Mouse (Mus musculus): ENCODE measurements at regions not wholly inside any gene's neighbourhood (a gene's known extent, or its start where the extent isn't known, plus 50 kb on each side); places are given as distances from the start of the nearest gene placed in this dataset.

- peak; percentile 13 to 37 for DNase-seq
Measured at GRCm38 (mm10) chr12:9091951-9092350, 62.2 kb downstream of the Ttc32 start.

DNA sequence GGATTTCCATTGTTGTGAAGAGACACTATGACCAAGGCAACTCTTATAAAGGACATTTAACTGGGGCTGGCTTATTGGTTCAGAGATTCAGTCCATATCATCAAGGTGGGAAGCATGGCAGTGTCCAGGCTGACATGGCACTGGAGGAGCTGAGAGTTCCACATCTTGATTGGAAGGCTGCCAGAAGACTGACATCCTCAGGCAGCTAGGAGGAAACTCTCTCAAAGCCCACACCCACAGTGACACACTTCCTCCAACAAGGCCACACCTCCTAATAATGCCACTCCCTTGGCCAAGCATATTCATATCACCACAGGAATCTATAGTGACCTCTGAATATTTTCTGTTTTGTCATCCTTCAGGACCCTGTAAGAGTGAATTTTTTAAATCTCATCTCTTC is 65.3 kb downstream of the Ttc32 start:
- no peak for DNase-seq

DNA sequence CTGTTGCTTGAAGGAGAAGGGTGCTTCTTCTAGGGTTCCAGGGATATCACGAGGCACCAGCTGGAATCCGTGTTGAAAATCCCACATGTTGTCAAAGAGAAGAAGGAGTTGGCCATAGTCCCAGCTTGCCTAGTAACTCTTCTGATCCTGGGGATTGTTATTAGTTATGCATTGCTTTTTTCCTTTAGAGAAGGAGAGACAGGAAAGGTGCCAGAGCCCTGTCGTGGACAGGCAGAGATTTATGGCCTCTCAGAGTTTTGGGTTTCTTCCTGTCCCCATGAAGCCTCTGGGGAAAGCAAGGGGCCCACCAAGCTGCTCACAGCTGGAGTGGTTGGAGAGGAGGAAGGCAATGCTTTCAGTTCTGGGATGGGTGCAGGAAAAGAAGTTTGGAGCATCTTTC is 76.6 kb downstream of the Ttc32 start:
- peak; percentile 64 to 67 for DNase-seq

DNA sequence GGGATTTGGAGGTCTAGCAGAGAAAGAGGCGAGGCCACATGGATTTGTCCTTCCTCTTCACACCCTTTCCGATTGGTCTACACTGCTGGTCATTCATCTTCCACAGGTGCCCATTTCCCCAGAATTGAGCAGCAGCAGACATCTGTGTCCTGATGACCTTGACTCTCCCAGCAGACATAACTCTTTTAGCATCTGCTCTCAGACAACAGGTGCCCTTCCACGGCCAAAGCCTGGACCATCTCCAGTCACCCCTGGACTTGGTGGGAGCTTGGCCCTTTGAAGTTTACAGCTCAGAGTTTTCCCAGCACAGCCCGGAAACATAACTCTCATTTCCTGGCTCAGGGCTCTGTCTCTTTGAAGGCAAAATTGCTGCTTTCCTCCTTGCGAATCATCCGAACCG is 80.0 kb downstream of the Ttc32 start:
- peak; percentile 24 to 32 for DNase-seq

DNA sequence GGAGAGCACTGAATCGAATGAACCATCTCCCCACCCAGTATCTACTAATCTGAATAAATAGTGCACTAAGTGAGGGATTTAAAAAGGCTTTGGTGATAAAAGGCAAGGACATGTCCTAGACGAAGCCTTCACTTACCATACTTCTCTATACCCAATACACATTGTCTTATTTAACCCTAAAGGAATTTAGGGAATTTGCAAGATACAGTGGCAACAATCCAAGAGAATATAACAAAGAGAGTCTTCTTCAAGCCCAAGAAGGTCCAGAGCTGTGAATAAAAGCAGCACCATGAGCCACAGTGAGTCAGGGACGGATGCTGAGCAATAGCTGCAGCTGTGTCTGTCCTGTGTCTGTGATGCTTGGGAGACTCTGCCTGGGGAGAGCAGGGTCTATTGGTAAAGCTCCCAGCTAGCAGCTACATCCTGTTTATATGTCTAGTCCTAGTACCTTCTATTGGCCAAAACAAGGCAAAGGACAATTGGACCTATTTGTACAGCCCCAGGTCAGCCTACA is 82.4 kb downstream of the Ttc32 start:
- DNase-seq, result no peak

- DNase-seq, result no peak
Measured at GRCm38 (mm10) chr12:9113652-9114051, 83.9 kb downstream of the Ttc32 start.

DNA sequence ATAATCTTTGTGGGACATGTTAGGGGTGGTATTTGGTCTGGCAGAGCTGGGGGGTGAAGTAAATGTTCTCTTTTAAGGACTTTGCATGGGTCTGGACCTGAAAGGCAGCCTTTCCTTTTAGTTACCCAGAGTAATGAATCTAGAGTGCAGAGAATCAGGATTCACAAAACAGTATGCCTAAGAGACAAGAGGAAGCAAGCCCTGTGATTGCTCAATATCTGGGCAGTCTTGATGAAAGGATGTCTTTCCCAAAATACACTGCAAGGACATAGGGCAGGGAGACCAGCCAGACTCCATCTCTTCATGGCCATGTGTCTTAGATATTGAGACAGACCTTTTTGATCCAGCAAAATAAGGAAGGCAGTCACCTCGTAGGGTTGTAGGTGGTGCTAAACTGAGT is 84.3 kb downstream of the Ttc32 start:
- no peak for DNase-seq

- no peak for DNase-seq
Measured at GRCm38 (mm10) chr12:9118576-9118975, 88.8 kb downstream of the Ttc32 start.

GRCm38 (mm10) chr12:9127931-9128550 is 98.2 kb downstream of the Ttc32 start:
- no peak for DNase-seq

- DNase-seq, result no peak
Measured at GRCm38 (mm10) chr12:9128581-9129275, 98.9 kb downstream of the Ttc32 start.

DNA sequence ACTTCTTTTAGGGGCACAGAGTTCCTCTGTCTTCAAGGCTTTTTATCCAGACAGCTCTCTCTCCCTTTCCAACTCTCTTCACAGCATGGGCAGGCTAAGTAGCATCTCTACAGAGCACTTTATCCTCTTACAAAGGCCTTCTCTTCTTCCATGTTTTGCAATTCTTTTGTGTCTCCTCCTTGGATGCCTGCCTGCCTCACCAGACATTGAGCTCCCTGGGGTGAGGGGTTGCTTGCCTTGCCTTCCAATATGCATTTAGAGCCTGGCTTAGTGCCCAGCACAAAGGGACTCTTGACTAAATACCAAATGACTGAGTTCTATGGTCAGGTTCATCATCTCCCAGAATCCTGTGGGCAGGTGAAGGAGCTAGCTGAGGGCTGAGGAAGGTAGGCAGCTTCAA is 102.8 kb downstream of the Ttc32 start:
- no peak for DNase-seq

DNA sequence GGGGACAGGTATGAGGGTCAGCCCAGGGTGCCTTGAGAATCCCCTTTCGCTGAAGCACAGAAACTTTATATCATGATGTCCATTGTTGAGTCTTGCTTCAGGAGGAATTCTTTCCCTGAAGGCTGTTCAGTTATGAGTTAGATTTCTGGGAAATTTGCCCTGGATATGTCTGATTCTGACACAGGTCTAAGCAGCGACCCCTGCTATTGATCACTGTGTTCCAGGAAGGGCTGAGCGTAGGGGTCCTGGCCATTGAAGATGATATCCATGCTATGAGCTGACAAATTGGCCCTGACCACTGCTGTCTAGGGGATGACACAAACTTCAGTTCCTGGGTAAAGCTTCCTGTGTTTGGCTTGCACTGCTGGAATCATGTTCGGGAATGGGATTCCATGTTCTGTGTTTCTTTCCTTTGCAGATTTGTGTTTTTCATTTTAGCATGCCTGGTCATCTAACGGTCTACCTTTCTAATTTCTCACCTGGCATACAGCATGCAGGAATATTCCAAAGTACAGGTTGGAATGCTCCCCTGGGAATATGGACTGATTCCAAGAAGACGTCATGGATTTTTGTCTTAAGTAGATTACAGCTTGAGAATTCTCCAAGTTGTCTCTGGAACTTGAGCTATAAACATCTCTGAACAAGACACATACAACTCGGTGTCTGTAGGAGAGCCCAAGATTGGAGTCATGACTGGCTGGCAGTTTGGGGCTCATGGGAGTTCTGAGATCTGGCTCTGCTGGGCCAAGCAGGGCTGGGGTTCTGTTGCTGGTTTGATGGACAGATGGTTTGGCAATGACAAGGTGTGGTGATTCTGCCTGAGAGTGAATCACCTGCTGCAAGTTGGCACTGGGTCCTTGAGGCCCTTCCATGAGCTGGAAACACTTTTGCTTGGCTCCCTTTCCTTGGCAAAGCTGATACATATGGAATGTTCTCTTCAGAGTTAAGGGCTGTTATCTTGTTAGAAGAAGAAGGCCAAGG is 104.4 kb downstream of the Ttc32 start:
- DNase-seq, result no peak

- DNase-seq, result no peak
Measured at GRCm38 (mm10) chr12:9151001-9151400, 121.2 kb downstream of the Ttc32 start.

DNA sequence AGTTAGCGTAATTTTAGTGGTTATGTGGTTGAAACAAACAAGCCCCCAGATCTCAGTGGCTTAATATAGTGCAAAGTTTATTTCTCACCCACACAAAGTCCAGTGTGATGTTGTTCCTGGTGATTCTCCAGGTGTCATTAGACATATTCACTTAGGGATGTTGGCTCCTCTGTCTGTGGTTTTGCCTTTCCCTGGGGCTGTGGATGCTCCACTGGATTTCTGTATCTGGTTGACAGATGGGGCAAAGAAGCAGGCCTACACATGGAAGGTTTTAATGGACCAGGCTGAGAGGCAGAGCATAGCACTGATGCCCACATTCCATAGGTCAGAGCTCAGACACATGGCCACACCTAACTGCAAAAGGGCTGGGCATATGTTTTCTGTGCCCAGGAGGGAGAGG is 121.6 kb downstream of the Ttc32 start:
- no peak for DNase-seq

- DNase-seq, result no peak
Measured at GRCm38 (mm10) chr12:9154491-9154890, 124.7 kb downstream of the Ttc32 start.

DNA sequence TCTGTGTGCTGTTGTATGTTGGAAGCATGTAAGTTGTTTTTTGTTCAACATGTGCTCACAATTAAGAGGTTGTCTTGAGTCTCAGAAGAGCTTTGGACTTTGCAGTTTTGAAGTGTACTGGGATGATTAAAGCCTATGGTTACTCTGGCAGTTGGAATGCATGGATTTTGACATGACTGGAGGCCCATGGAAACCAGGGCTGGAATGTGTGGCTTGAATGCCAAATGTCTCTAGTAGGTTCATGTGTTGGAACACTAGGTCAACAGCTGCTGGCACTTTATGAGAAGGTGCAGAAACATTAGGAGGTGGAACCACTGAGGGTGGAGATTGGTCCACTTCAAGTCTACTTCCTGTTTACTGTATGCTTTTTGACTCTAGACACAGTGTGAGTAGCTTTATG is 127.0 kb downstream of the Ttc32 start:
- no peak for DNase-seq

- no peak for DNase-seq
Measured at GRCm38 (mm10) chr12:9158751-9159150, 129.0 kb downstream of the Ttc32 start.

DNA sequence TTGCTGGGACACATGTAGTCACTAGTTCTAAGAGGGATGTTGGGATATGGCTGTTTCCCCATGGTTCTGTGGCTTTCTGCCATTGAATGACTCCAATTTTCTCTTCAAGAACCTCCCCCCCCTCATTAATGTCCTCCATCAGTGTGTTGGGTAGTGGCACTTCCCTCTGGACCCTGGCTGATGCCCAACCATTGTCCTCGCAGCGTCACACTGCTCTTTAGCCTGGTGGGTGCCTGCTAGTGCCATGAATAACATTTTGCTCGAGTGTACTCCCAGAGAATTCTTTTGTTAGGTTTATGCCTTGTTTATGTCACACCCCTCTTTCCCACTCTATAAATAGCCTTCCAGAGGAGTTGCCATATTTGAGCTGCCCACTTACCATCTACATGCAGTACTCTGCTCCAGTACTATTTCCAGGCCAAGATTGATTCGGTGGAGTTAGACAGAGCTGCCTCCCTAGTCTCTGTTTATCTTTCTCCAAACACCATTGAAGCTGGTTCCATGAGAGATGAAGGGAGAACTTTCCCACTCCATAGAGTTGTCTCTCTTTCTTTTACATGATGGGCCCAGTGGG is 135.7 kb downstream of the Ttc32 start:
- no peak for DNase-seq

DNA sequence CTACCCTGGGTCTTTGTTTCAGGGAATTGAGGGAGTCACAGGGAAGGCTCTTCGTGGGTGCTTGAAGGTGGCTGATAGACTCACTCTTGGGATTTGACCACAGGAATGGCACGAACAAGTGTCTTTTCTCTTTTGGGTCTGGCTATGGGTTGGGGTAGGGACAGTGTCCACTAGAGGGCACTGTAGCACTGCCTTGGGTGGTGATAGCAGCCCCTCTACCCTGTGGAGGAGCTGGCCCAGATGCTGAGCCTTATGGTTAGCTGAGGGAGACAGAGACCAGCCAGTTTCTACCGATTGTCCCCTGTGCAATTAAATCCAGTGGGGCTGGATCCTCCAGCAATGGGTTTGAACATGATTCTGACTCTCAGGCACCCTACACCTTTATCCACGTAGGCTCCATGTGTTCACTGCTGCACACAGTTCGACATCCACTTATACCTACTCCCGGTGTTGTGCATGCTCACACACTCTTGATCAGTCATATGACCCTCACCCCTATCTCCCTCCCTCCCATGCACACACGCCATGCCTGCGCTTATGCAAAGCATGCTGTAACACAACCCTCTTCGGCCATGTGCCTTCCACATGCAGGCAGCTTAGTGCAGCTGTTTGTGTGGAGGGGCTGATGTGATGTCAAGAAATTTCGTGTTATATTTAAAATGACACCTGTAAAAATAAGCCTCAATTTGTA is 136.6 kb downstream of the Ttc32 start:
- DNase-seq, result peak; percentile 74 to 78

DNA sequence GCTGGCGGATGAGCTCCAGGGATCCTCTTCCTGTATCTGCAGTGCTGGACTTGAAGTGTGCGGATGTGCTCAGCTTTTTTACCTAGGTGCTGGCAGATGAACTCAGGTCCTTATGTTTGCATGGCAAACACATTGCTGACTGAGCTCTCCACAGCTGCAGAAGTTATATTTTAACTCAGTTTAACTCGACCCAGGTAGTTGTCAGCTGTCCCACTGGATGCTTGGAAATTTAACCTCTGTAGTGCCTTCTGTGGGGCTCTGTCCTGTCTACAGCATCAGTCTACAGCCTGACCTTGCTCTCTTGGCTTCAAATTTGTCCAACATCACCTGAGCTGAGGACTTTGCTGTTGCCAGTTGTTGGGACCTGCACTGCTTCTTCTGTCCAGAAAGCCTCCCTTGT is 139.2 kb downstream of the Ttc32 start:
- no peak for DNase-seq

GRCm38 (mm10) chr12:9173680-9174079 is 143.9 kb downstream of the Ttc32 start:
- no peak for DNase-seq

DNA sequence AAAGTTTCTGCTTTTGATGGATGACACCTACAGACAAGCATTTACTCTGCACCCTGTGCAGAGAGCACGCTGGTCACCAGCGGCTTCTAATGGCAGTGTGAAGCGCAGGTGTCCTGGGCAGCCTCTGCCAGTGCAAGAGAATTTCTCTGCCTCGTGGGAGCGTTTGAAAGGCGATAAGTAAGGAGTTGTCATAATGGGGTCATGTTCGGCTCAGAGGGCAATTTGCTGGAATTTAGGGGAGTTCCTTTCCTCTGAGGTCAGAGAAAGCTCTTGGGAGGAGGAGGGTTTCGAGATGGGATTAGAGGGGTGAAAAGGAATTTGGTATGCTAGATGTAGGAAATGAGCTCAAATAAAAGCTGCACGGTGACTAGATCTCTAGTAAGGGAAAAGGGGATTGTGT is 144.5 kb downstream of the Ttc32 start:
- DNase-seq, result peak; percentile 4 to 10
